Comparison of ENCODE assay signal across 11 mouse cellular contexts in the genomic region with DNA sequence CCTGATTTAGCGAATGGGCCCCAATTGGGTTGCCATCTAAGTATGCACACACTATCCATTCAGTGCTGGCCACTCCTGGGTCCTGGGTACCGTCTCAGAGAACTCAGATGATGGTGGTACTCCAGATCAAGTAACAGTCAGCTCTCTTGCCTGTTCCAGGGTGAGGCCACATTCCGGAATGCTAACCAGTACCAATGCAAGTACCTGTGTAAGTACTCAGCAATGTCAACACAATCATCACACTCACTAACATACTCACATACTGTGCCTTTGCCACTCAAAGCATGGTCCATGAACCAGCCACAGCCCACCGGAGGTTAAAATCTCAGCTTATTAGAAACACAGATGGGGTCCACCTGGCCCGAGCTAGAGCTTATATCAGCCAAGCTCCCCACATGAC. TPM values are rescaled to one million over a fixed set of nuclear protein-coding genes. Genes with fewer than 3 reads are reported as not detected.
DNase-seq lines count a peak whose midpoint lies in the region; ATAC-seq lines count a peak whose summit lies in the region.
"Had no signal": no experiment of that assay in that cellular context is flagged by ENCODE, and none has a peak within 500 bp of the region (broad histone marks: within the 10 kb centered on the region; RNA-seq: fewer than 3 reads in every experiment).

No protein-coding gene starts in this region.

- H3K27ac ChIP-seq in hindbrain, embryonic 10.5 days = peak overlapping the region; percentile 79
- H3K27ac ChIP-seq in hindbrain, embryonic 12.5 days = no peak overlapping the region; the same call in 1 of the 2 replicates
- H3K27ac ChIP-seq in midbrain, embryonic 16.5 days (ENCODE audit: low read length) = peak overlapping the region; percentile 72
- no peak overlapping the region for H3K27ac ChIP-seq in midbrain, embryonic 10.5 days (replicated peaks)
- H3K27ac ChIP-seq in limb, embryonic 10.5 days = peak overlapping the region; percentile 81
- H3K27ac ChIP-seq in stomach, embryonic 15.5 days = peak overlapping the region; percentile 90
- H3K27ac ChIP-seq: liver, embryonic 15.5 days had no signal

- no peak for ATAC-seq in hindbrain, embryonic 12.5 days (ENCODE audit: low FRiP score)
- ATAC-seq in midbrain, embryonic 16.5 days = no peak
- ATAC-seq in stomach, embryonic 15.5 days (ENCODE audit: insufficient read depth, low FRiP score, low read depth) = no peak

- H3K9me3 ChIP-seq in hindbrain, embryonic 10.5 days = no peaks in the 10 kb centered on the region
- no peaks in the 10 kb centered on the region for H3K9me3 ChIP-seq in hindbrain, embryonic 12.5 days (replicated peaks)
- no peaks in the 10 kb centered on the region for H3K9me3 ChIP-seq in midbrain, embryonic 16.5 days (replicated peaks; ENCODE audit: control insufficient read depth, low read length, poor library complexity, severe bottlenecking)
- H3K9me3 ChIP-seq in midbrain, embryonic 10.5 days (replicated peaks) = no peaks in the 10 kb centered on the region
- no peaks in the 10 kb centered on the region for H3K9me3 ChIP-seq in limb, embryonic 10.5 days (replicated peaks)
- H3K9me3 ChIP-seq in stomach, embryonic 15.5 days = no peaks in the 10 kb centered on the region
- H3K9me3 ChIP-seq: liver, embryonic 15.5 days had no signal

- H3K4me1 ChIP-seq in hindbrain, embryonic 10.5 days (replicated peaks) = peaks cover 67% of the 10 kb centered on the region
- peaks cover 41% of the 10 kb centered on the region for H3K4me1 ChIP-seq in hindbrain, embryonic 12.5 days
- peaks cover 25% of the 10 kb centered on the region for H3K4me1 ChIP-seq in midbrain, embryonic 16.5 days (ENCODE audit: control insufficient read depth, insufficient read depth, low read length)
- peaks cover 55% of the 10 kb centered on the region for H3K4me1 ChIP-seq in midbrain, embryonic 10.5 days
- H3K4me1 ChIP-seq in limb, embryonic 10.5 days = peaks cover 85% of the 10 kb centered on the region
- peaks cover 73% of the 10 kb centered on the region for H3K4me1 ChIP-seq in stomach, embryonic 15.5 days

- H3K36me3 ChIP-seq in hindbrain, embryonic 10.5 days = no peaks in the 10 kb centered on the region
- no peaks in the 10 kb centered on the region for H3K36me3 ChIP-seq in hindbrain, embryonic 12.5 days
- H3K36me3 ChIP-seq in midbrain, embryonic 16.5 days (ENCODE audit: control insufficient read depth, insufficient read depth, low read length) = no peaks in the 10 kb centered on the region
- H3K36me3 ChIP-seq in midbrain, embryonic 10.5 days = no peaks in the 10 kb centered on the region
- H3K36me3 ChIP-seq in limb, embryonic 10.5 days = no peaks in the 10 kb centered on the region
- no peaks in the 10 kb centered on the region for H3K36me3 ChIP-seq in stomach, embryonic 15.5 days
- H3K36me3 ChIP-seq: liver, embryonic 15.5 days had no signal

- H3K4me2 ChIP-seq in hindbrain, embryonic 12.5 days (replicated peaks) = no peak overlapping the region
- H3K4me2 ChIP-seq in midbrain, embryonic 16.5 days (ENCODE audit: low read length) = no peak overlapping the region
- H3K4me2 ChIP-seq in stomach, embryonic 15.5 days = no peak overlapping the region
- H3K4me2 ChIP-seq: liver, embryonic 15.5 days had no signal

- H3K4me3 ChIP-seq in hindbrain, embryonic 10.5 days = no peak overlapping the region
- H3K4me3 ChIP-seq in hindbrain, embryonic 12.5 days = no peak overlapping the region
- no peak overlapping the region for H3K4me3 ChIP-seq in midbrain, embryonic 16.5 days (ENCODE audit: low read depth, low read length)
- H3K4me3 ChIP-seq in midbrain, embryonic 10.5 days = no peak overlapping the region
- H3K4me3 ChIP-seq in limb, embryonic 10.5 days = no peak overlapping the region; the same call in 1 of the 2 replicates
- no peak overlapping the region for H3K4me3 ChIP-seq in stomach, embryonic 15.5 days (replicated peaks)
- H3K4me3 ChIP-seq: liver, embryonic 15.5 days; myocyte had no signal

- no peak for DNase-seq in hindbrain, embryonic 10.5 days (ENCODE audit: low spot score)
- DNase-seq in midbrain, embryonic 10.5 days (ENCODE audit: low spot score) = no peak
- no peak for DNase-seq in limb, embryonic 10.5 days (ENCODE audit: low spot score)
- no peak for DNase-seq in urinary bladder, postnatal 10 days (ENCODE audit: low spot score)
- DNase-seq in frontal cortex, postnatal 14 days (ENCODE audit: low spot score in 2 of 2) = no peak
- DNase-seq: thymus, adult 18-20 months had no signal

- H3K27me3 ChIP-seq in hindbrain, embryonic 10.5 days (ENCODE audit: insufficient read depth, poor library complexity, severe bottlenecking) = peaks cover 12% of the 10 kb centered on the region
- peaks cover 41% of the 10 kb centered on the region for H3K27me3 ChIP-seq in hindbrain, embryonic 12.5 days
- H3K27me3 ChIP-seq in midbrain, embryonic 16.5 days (ENCODE audit: control insufficient read depth, insufficient read depth, low read depth, low read length) = no peaks in the 10 kb centered on the region
- peaks cover 21% of the 10 kb centered on the region; the same call in 1 of the 2 replicates for H3K27me3 ChIP-seq in midbrain, embryonic 10.5 days (ENCODE audit: low read depth, poor library complexity, severe bottlenecking)
- no peaks in the 10 kb centered on the region; the same call in 1 of the 2 replicates for H3K27me3 ChIP-seq in limb, embryonic 10.5 days (ENCODE audit: low read depth, poor library complexity, severe bottlenecking)
- no peaks in the 10 kb centered on the region for H3K27me3 ChIP-seq in stomach, embryonic 15.5 days (replicated peaks)

- no peak overlapping the region for H3K9ac ChIP-seq in hindbrain, embryonic 12.5 days
- no peak overlapping the region for H3K9ac ChIP-seq in midbrain, embryonic 16.5 days (ENCODE audit: low read depth, low read length)
- no peak overlapping the region for H3K9ac ChIP-seq in stomach, embryonic 15.5 days
- H3K9ac ChIP-seq: liver, embryonic 15.5 days had no signal

- WGBS in hindbrain, embryonic 10.5 days = 85% methylated on average over 5 of the region's 5 CpGs
- 86% methylated on average over 5 of the region's 5 CpGs for WGBS in hindbrain, embryonic 12.5 days
- WGBS in midbrain, embryonic 16.5 days = 90% methylated on average over 5 of the region's 5 CpGs
- 86% methylated on average over 5 of the region's 5 CpGs for WGBS in midbrain, embryonic 10.5 days
- WGBS in limb, embryonic 10.5 days = 90% methylated on average over 5 of the region's 5 CpGs
- WGBS in stomach, embryonic 15.5 days = 87% methylated on average over 5 of the region's 5 CpGs

RNA-seq across cellular contexts. Expression of a gene that starts 10.7 kb away (rescaled TPM):
- 2.1 and 3.4 TPM in 2 replicates for polyA plus RNA-seq in hindbrain, embryonic 10.5 days (2016; fragmentation: Nextera tagmentation; extraction: Ambion mirVana)
- polyA plus RNA-seq in hindbrain, embryonic 12.5 days (2016; fragmentation: Nextera tagmentation; extraction: Ambion mirVana) = 4.9 and 5.1 TPM in 2 replicates
- 11.8 and 14.1 TPM in 2 replicates for polyA plus RNA-seq in midbrain, embryonic 16.5 days (2015; fragmentation: Nextera tagmentation; extraction: Ambion mirVana)
- 1.8 and 2.7 TPM in 2 replicates for polyA plus RNA-seq in midbrain, embryonic 10.5 days (2016; fragmentation: Nextera tagmentation; extraction: Ambion mirVana)
- 1.8 and 2.2 TPM in 2 replicates for polyA plus RNA-seq in limb, embryonic 10.5 days (2016; fragmentation: Nextera tagmentation; extraction: Ambion mirVana)
- 3.3 and 3.7 TPM in 2 replicates for polyA plus RNA-seq in stomach, embryonic 15.5 days (2015; fragmentation: Nextera tagmentation; extraction: Ambion mirVana)

RNA-seq across cellular contexts. Expression of a gene that starts 53.4 kb away (rescaled TPM):
- 2.1 and 2.7 TPM in 2 replicates for polyA plus RNA-seq in hindbrain, embryonic 10.5 days (2016; fragmentation: Nextera tagmentation; extraction: Ambion mirVana)
- 1.3 and 1.9 TPM in 2 replicates for polyA plus RNA-seq in hindbrain, embryonic 12.5 days (2016; fragmentation: Nextera tagmentation; extraction: Ambion mirVana)
- polyA plus RNA-seq in midbrain, embryonic 16.5 days (2015; fragmentation: Nextera tagmentation; extraction: Ambion mirVana) = 0.57 and 0.82 TPM in 2 replicates
- polyA plus RNA-seq in midbrain, embryonic 10.5 days (2016; fragmentation: Nextera tagmentation; extraction: Ambion mirVana) = 2.1 and 2.2 TPM in 2 replicates
- polyA plus RNA-seq in limb, embryonic 10.5 days (2016; fragmentation: Nextera tagmentation; extraction: Ambion mirVana) = 6.8 and 8.4 TPM in 2 replicates
- 17.5 and 17.8 TPM in 2 replicates for polyA plus RNA-seq in stomach, embryonic 15.5 days (2015; fragmentation: Nextera tagmentation; extraction: Ambion mirVana)

Comparison
In these comparisons a context has a peak if more than half of its experiments do, and no peak if none do; other contexts are left out.
1. H3K27ac ChIP-seq: peak in hindbrain, embryonic 10.5 days (single experiment), midbrain, embryonic 16.5 days (single experiment), limb, embryonic 10.5 days (single experiment) and stomach, embryonic 15.5 days (single experiment); none in hindbrain, embryonic 12.5 days (single experiment) and midbrain, embryonic 10.5 days (single experiment).